ENCODE assay signal across 16 mouse cellular contexts in the genomic region with DNA sequence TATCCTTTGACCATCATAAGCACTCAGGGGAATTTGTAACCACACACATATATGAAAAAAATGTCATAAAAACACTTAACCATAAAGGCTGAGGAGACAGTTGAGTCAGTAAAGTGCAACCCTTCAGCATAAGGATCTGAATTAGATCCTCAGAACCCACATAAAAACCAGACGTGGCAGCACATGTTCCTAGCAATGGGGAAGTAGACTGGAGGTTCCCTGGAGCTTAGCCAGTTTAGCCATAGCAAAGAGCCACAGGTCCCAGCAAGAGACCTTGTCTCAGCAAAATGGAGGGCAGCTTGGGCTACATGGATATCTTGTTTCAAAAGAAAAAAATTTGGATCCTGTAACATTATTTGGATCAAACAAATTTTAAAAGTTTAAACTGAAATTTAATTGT.
"Had no signal": no experiment of that assay in that cellular context is flagged by ENCODE, and none has a peak within 500 bp of the region (broad histone marks: within the 10 kb centered on the region; RNA-seq: fewer than 3 reads in every experiment).

No protein-coding gene starts in this region.

- DNase-seq: kidney, postnatal 14 days; lung, adult 2 months; right cerebral cortex, adult 18-20 months; right cerebral cortex, postnatal 25 days; thymus, postnatal 4 days had no signal

- H3K4me3 ChIP-seq: kidney, embryonic 15.5 days; left cerebral cortex, adult 2 months; limb, embryonic 10.5 days; liver, embryonic 15.5 days; midbrain, embryonic 13.5 days; myocyte; neural tube, embryonic 15.5 days had no signal

- H3K9ac ChIP-seq: kidney, embryonic 15.5 days; liver, embryonic 15.5 days; midbrain, embryonic 13.5 days; neural tube, embryonic 15.5 days had no signal

- H3K36me3 ChIP-seq: liver, embryonic 15.5 days had no signal

- H3K9me3 ChIP-seq: liver, embryonic 15.5 days; neural tube, embryonic 15.5 days had no signal

- H3K4me1 ChIP-seq: kidney, embryonic 15.5 days; limb, embryonic 10.5 days; liver, embryonic 15.5 days; midbrain, embryonic 13.5 days; neural tube, embryonic 15.5 days had no signal

- H3K27me3 ChIP-seq: kidney, embryonic 15.5 days; liver, embryonic 15.5 days; midbrain, embryonic 13.5 days; neural tube, embryonic 15.5 days had no signal

- H3K4me2 ChIP-seq: kidney, embryonic 15.5 days; liver, embryonic 11.5 days; liver, embryonic 15.5 days; midbrain, embryonic 13.5 days; neural tube, embryonic 15.5 days had no signal

- ATAC-seq: lung, postnatal 0 days; midbrain, embryonic 13.5 days had no signal

- H3K27ac ChIP-seq: kidney, embryonic 15.5 days; left cerebral cortex, adult 2 months; limb, embryonic 10.5 days; liver, embryonic 15.5 days; macrophage; midbrain, embryonic 13.5 days; neural tube, embryonic 15.5 days; stomach, postnatal 0 days had no signal
